Mouse (Mus musculus): Measurements from ENCODE around the gene Casc3.

DNA sequence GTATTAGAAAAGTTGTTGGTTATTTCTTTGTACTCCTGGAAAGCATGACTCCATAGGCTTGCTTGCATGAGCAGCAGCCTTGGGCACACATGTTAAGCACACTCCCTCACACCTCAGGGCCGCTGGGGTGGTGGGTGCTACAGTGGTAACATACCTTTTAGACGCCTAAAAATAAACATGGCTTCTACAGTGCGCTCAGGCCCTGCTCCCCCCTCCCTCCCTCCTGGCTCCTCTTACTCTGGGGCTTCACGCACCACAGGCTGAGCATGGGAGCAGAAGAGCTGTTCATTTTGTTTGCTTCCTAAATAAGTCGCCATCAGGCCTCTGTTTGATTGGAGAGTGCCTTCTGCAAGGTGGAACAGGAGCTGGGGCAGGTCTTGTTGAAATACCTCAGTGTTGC lies 7.4 kb upstream of the Casc3 start:
- TF ChIP-seq CTCF (IDR thresholded peaks at IDR 0.05; ENCODE audit: extremely low read depth, insufficient read length, insufficient replicate concordance, low read depth, low read length) (no peak), POLR2A (IDR thresholded peaks at IDR 0.05; ENCODE audit: low read depth, low read length) (no peak)

All from small intestine, adult 2 months (tissue).